Mouse (Mus musculus): Measurements from ENCODE around the gene Atp5g3. TPM values are rescaled to one million over a fixed set of nuclear protein-coding genes. Genes with fewer than 3 reads are reported as not detected.

Atp5g3 gene
- total RNA-seq, 1 experiment, result 439 TPM

GRCm38 (mm10) chr2:73938896-73939295 lies 27.8 kb upstream of the Atp5g3 start:
- TF ChIP-seq ZNF384 (IDR thresholded peaks at IDR 0.05; ENCODE audit: low read depth, low read length) (no peak), ZC3H11A (IDR thresholded peaks at IDR 0.05; ENCODE audit: borderline replicate concordance, low read depth, low read length) (no peak), MAFK (IDR thresholded peaks at IDR 0.05; ENCODE audit: insufficient read depth, low read depth, low read length) (no peak), HCFC1 (IDR thresholded peaks at IDR 0.05; ENCODE audit: borderline replicate concordance, insufficient read depth, low read length) (no peak), CHD2 (IDR thresholded peaks at IDR 0.05; ENCODE audit: low read depth, low read length) (no peak)
- H3K36me3 ChIP-seq (ENCODE audit: control insufficient read depth, insufficient read depth, low read length, poor library complexity, severe bottlenecking), result no peaks in the 10 kb centered on the region
- no peaks in the 10 kb centered on the region for H3K4me1 ChIP-seq (ENCODE audit: control insufficient read depth in 2 of 2, insufficient read depth in 2 of 2, low read length in 2 of 2, poor library complexity in 1 of 2)
- DNase-seq (ENCODE audit: low read depth, low spot score), result no peak
- H3K4me3 ChIP-seq (ENCODE audit: insufficient read depth in 1 of 2, low read depth in 1 of 2, low read length in 2 of 2, poor library complexity in 1 of 2, severe bottlenecking in 1 of 2), result no peak overlapping the region
- no peak overlapping the region for H3K27ac ChIP-seq (ENCODE audit: insufficient read depth, low read depth, low read length, poor library complexity, severe bottlenecking)
- H3K9ac ChIP-seq (ENCODE audit: insufficient read depth, low read depth, low read length, poor library complexity, severe bottlenecking), result no peak overlapping the region
- H3K9me3 ChIP-seq (ENCODE audit: control insufficient read depth, insufficient read depth, low read depth, low read length), result no peaks in the 10 kb centered on the region
- in situ Hi-C loops (cut with MboI; ENCODE audit: low sequenced_read_pairs in 2 of 2, unreplicated experiment in 2 of 2), result no loop called here

GRCm38 (mm10) chr2:73932676-73933313 lies 21.7 kb upstream of the Atp5g3 start:
- no peaks in the 10 kb centered on the region for H3K36me3 ChIP-seq (ENCODE audit: control insufficient read depth, insufficient read depth, low read length, poor library complexity, severe bottlenecking)
- no peak for DNase-seq (ENCODE audit: low read depth, low spot score)
- TF ChIP-seq CHD2 (IDR thresholded peaks at IDR 0.05; ENCODE audit: low read depth, low read length) (no peak), ZNF384 (IDR thresholded peaks at IDR 0.05; ENCODE audit: low read depth, low read length) (no peak), HCFC1 (IDR thresholded peaks at IDR 0.05; ENCODE audit: borderline replicate concordance, insufficient read depth, low read length) (no peak)
- no peak overlapping the region for H3K4me3 ChIP-seq (ENCODE audit: insufficient read depth in 1 of 2, low read depth in 1 of 2, low read length in 2 of 2, poor library complexity in 1 of 2, severe bottlenecking in 1 of 2)
- H3K9ac ChIP-seq (ENCODE audit: insufficient read depth, low read depth, low read length, poor library complexity, severe bottlenecking), result no peak overlapping the region
- no peak overlapping the region for H3K27ac ChIP-seq (ENCODE audit: insufficient read depth, low read depth, low read length, poor library complexity, severe bottlenecking)
- H3K9me3 ChIP-seq (ENCODE audit: control insufficient read depth, insufficient read depth, low read depth, low read length), result no peaks in the 10 kb centered on the region
- no peaks in the 10 kb centered on the region for H3K4me1 ChIP-seq (ENCODE audit: control insufficient read depth in 2 of 2, insufficient read depth in 2 of 2, low read length in 2 of 2, poor library complexity in 1 of 2)
- in situ Hi-C loops (cut with MboI; ENCODE audit: low sequenced_read_pairs in 2 of 2, unreplicated experiment in 2 of 2), result no loop called here

GRCm38 (mm10) chr2:73927711-73928110 lies 16.6 kb upstream of the Atp5g3 start:
- H3K4me1 ChIP-seq (ENCODE audit: control insufficient read depth in 2 of 2, insufficient read depth in 2 of 2, low read length in 2 of 2, poor library complexity in 1 of 2), result peaks cover 0 to 2% of the 10 kb centered on the region in 2 experiments; a peak in 1 of 4 replicates
- DNase-seq (ENCODE audit: low read depth, low spot score), result no peak
- H3K9me3 ChIP-seq (ENCODE audit: control insufficient read depth, insufficient read depth, low read depth, low read length), result no peaks in the 10 kb centered on the region

DNA sequence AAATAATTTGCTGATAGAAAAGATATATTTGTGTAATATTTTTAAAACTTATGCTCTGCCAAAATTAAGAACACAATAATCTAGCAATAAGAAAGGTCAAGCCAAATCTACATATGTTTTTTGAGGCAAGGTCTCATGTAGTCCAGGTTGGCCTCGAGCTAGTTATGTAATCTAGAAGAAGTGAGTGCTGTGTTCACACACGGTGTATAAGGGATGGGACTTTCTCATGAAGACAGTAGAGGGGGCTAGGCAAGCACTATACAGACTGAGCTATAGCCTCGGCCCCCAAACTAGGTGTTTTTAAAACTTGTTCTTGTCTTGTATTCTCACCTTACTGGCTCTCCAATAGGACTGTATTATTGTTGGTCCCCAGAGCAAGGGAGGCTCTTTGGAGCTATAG lies 14.4 kb upstream of the Atp5g3 start:
- no peaks in the 10 kb centered on the region for H3K9me3 ChIP-seq (ENCODE audit: control insufficient read depth, insufficient read depth, low read depth, low read length)
- no peak overlapping the region for H3K4me3 ChIP-seq (ENCODE audit: insufficient read depth in 1 of 2, low read depth in 1 of 2, low read length in 2 of 2, poor library complexity in 1 of 2, severe bottlenecking in 1 of 2)
- TF ChIP-seq HCFC1 (IDR thresholded peaks at IDR 0.05; ENCODE audit: borderline replicate concordance, insufficient read depth, low read length) (no peak), MAFK (IDR thresholded peaks at IDR 0.05; ENCODE audit: insufficient read depth, low read depth, low read length) (no peak), ZNF384 (IDR thresholded peaks at IDR 0.05; ENCODE audit: low read depth, low read length) (no peak), ZC3H11A (IDR thresholded peaks at IDR 0.05; ENCODE audit: borderline replicate concordance, low read depth, low read length) (no peak), CHD2 (IDR thresholded peaks at IDR 0.05; ENCODE audit: low read depth, low read length) (no peak)
- no peak overlapping the region for H3K27ac ChIP-seq (ENCODE audit: insufficient read depth, low read depth, low read length, poor library complexity, severe bottlenecking)
- H3K4me1 ChIP-seq (ENCODE audit: control insufficient read depth in 2 of 2, insufficient read depth in 2 of 2, low read length in 2 of 2, poor library complexity in 1 of 2), result peaks cover 0 to 2% of the 10 kb centered on the region in 2 experiments; a peak in 1 of 4 replicates
- H3K36me3 ChIP-seq (ENCODE audit: control insufficient read depth, insufficient read depth, low read length, poor library complexity, severe bottlenecking), result no peaks in the 10 kb centered on the region
- no peak for DNase-seq (ENCODE audit: low read depth, low spot score)
- no peak overlapping the region for H3K9ac ChIP-seq (ENCODE audit: insufficient read depth, low read depth, low read length, poor library complexity, severe bottlenecking)
- in situ Hi-C loops (cut with MboI; ENCODE audit: low sequenced_read_pairs in 2 of 2, unreplicated experiment in 2 of 2), result no loop called here

More at GRCm38 (mm10) chr2:73927711-73928110, 16.6 kb upstream of the Atp5g3 start:
- Histone ChIP-seq H3K9ac (ENCODE audit: insufficient read depth, low read depth, low read length, poor library complexity, severe bottlenecking) (no peak overlapping the region), H3K36me3 (ENCODE audit: control insufficient read depth, insufficient read depth, low read length, poor library complexity, severe bottlenecking) (no peaks in the 10 kb centered on the region), H3K27ac (ENCODE audit: insufficient read depth, low read depth, low read length, poor library complexity, severe bottlenecking) (no peak overlapping the region), H3K4me3 (ENCODE audit: insufficient read depth in 1 of 2, low read depth in 1 of 2, low read length in 2 of 2, poor library complexity in 1 of 2, severe bottlenecking in 1 of 2) (no peak overlapping the region)
- TF ChIP-seq CHD2 (IDR thresholded peaks at IDR 0.05; ENCODE audit: low read depth, low read length) (no peak), ZNF384 (IDR thresholded peaks at IDR 0.05; ENCODE audit: low read depth, low read length) (no peak), ZC3H11A (IDR thresholded peaks at IDR 0.05; ENCODE audit: borderline replicate concordance, low read depth, low read length) (no peak), HCFC1 (IDR thresholded peaks at IDR 0.05; ENCODE audit: borderline replicate concordance, insufficient read depth, low read length) (no peak), MAFK (IDR thresholded peaks at IDR 0.05; ENCODE audit: insufficient read depth, low read depth, low read length) (no peak)
- in situ Hi-C loops (cut with MboI; ENCODE audit: low sequenced_read_pairs in 2 of 2, unreplicated experiment in 2 of 2), result no loop called here
